Mouse (Mus musculus) retina, postnatal 1 day (tissue): ENCODE results near the gene Ak1.

Experiments
- DNase-seq: peaks from one replicate; pipeline ENCODE4 v3.0.0-alpha.2; 2012

Gene Ak1

GRCm38 (mm10) chr2:32601417-32602065 is 20.0 kb upstream of the Ak1 start:
- DNase-seq = peak; percentile 74

GRCm38 (mm10) chr2:32602600-32603054 is 18.9 kb upstream of the Ak1 start:
- DNase-seq = peak; percentile 82

- no peak for DNase-seq
Observed at GRCm38 (mm10) chr2:32604631-32605030, 16.9 kb upstream of the Ak1 start.

GRCm38 (mm10) chr2:32606161-32607142 is 15.1 kb upstream of the Ak1 start:
- DNase-seq = peak; percentile 90

GRCm38 (mm10) chr2:32607262-32607947 is 14.2 kb upstream of the Ak1 start:
- DNase-seq = peak; percentile 55

- peak; percentile 91 for DNase-seq
Observed at GRCm38 (mm10) chr2:32608141-32608777, 13.3 kb upstream of the Ak1 start.

- no peak for DNase-seq
Observed at GRCm38 (mm10) chr2:32608778-32609435, 12.7 kb upstream of the Ak1 start.

GRCm38 (mm10) chr2:32610610-32611229 is 10.8 kb upstream of the Ak1 start:
- peak; percentile 68 for DNase-seq

- DNase-seq = no peak
Observed at GRCm38 (mm10) chr2:32612274-32612673, 9.3 kb upstream of the Ak1 start.

- no peak for DNase-seq
Observed at GRCm38 (mm10) chr2:32617109-32617508, 4.4 kb upstream of the Ak1 start.

GRCm38 (mm10) chr2:32617601-32618000 is 4.0 kb upstream of the Ak1 start:
- peak; percentile 61 for DNase-seq

- peak; percentile 93 for DNase-seq
Observed at GRCm38 (mm10) chr2:32618051-32618450, 3.5 kb upstream of the Ak1 start.

GRCm38 (mm10) chr2:32620682-32621516 is 659 bp upstream of the Ak1 start:
- peak; percentile 82 for DNase-seq

- DNase-seq = no peak
Observed at GRCm38 (mm10) chr2:32624111-32624748, 2.7 kb downstream of the Ak1 start.

GRCm38 (mm10) chr2:32625212-32625872 is 3.8 kb downstream of the Ak1 start:
- DNase-seq = peak; percentile 90

GRCm38 (mm10) chr2:32625873-32626694 is 4.5 kb downstream of the Ak1 start:
- peak; percentile 61 for DNase-seq

- no peak for DNase-seq
Observed at GRCm38 (mm10) chr2:32627266-32628043, 5.9 kb downstream of the Ak1 start.

- DNase-seq = no peak
Observed at GRCm38 (mm10) chr2:32628044-32628550, 6.5 kb downstream of the Ak1 start.
